Mouse (Mus musculus) brain, embryonic 14.5 days (tissue): ENCODE results near the gene Cnot3. TPM values are rescaled to one million over a fixed set of nuclear protein-coding genes. Genes with fewer than 3 reads are reported as not detected.
"Not testable (repeated sequence)": the region's sequence is repeated elsewhere in the genome, so short reads cannot be mapped to it uniquely, and the experiment has no call there.

Source experiments
- DNase-seq: peaks from one replicate; pipeline ENCODE4 v3.0.0-alpha.2; 2011; ENCODE audit warnings: low read depth
- CTCF ChIP-seq: fragments of 200-500 bp; IDR thresholded peaks from 2 replicates; pipeline ENCODE4 v1.5.1; 2012; ENCODE audit warnings: inconsistent platforms, mild to moderate bottlenecking, moderate library complexity, borderline replicate concordance; ENCODE audit not compliant: insufficient read depth, insufficient read length; ENCODE audit errors: extremely low read depth
- POLR2A ChIP-seq: fragments of 200-500 bp; IDR thresholded peaks from 2 replicates; pipeline ENCODE4 v1.6.1; 2012; ENCODE audit warnings: mild to moderate bottlenecking, inconsistent platforms, borderline replicate concordance; ENCODE audit not compliant: poor library complexity, insufficient read depth, insufficient read length, severe bottlenecking; ENCODE audit errors: extremely low read depth
- polyA plus RNA-seq: library from polyadenylated mRNA; depleted of rRNA; stranded (reverse); fragments of >200 nt; gene quantifications from 2 replicates; pipeline ENCODE4 v1.2.3, GENCODE M21; 2012; rRNA removed

Cnot3 gene
- 64.9 and 80.1 TPM in 2 replicates for polyA plus RNA-seq

- TF ChIP-seq POLR2A (peak; percentile 83; the same call in 1 of the 2 replicates), CTCF (no peak)
Measured at GRCm38 (mm10) chr7:3644672-3645487, at the start of gene Cnot3. Cnot3 (plus strand) TSS chr7:3645268.

GRCm38 (mm10) chr7:3597755-3598154 lies 47.3 kb upstream of the Cnot3 start:
- DNase-seq, result not testable (repeated sequence)

More at GRCm38 (mm10) chr7:3644672-3645487, at the start of gene Cnot3:
- DNase-seq, result peak; percentile 100

GRCm38 (mm10) chr7:3601119-3601518 lies 43.9 kb upstream of the Cnot3 start:
- peak; percentile 76; the same call in 1 of the 2 replicates for TF ChIP-seq CTCF
- no peak for TF ChIP-seq POLR2A
- DNase-seq, result peak; percentile 87

GRCm38 (mm10) chr7:3606798-3607197 lies 38.3 kb upstream of the Cnot3 start:
- TF ChIP-seq CTCF, result peak; percentile 27; the same call in 1 of the 2 replicates
- no peak for TF ChIP-seq POLR2A
- peak; percentile 19 for DNase-seq

- TF ChIP-seq POLR2A (no peak), CTCF (no peak)
- DNase-seq, result no peak
Measured at GRCm38 (mm10) chr7:3607391-3607790, 37.7 kb upstream of the Cnot3 start.

GRCm38 (mm10) chr7:3608668-3609067 lies 36.4 kb upstream of the Cnot3 start:
- DNase-seq, result no peak
- TF ChIP-seq POLR2A, result no peak
- no peak for TF ChIP-seq CTCF

GRCm38 (mm10) chr7:3609082-3609481 lies 36.0 kb upstream of the Cnot3 start:
- DNase-seq, result no peak

GRCm38 (mm10) chr7:3610437-3610836 lies 34.6 kb upstream of the Cnot3 start:
- no peak for DNase-seq
- TF ChIP-seq CTCF (no peak), POLR2A (no peak)

More at GRCm38 (mm10) chr7:3609082-3609481, 36.0 kb upstream of the Cnot3 start:
- TF ChIP-seq CTCF, result no peak

- TF ChIP-seq CTCF, result no peak
- TF ChIP-seq POLR2A, result no peak
- no peak for DNase-seq
Measured at GRCm38 (mm10) chr7:3611006-3611405, 34.1 kb upstream of the Cnot3 start.

GRCm38 (mm10) chr7:3614021-3614420 lies 31.0 kb upstream of the Cnot3 start:
- TF ChIP-seq POLR2A (no peak), CTCF (no peak)
- DNase-seq, result no peak

- no peak for DNase-seq
- TF ChIP-seq POLR2A (no peak), CTCF (no peak)
Measured at GRCm38 (mm10) chr7:3616057-3616388, 29.0 kb upstream of the Cnot3 start, which contains the start of gene Oscar. Oscar (minus strand) TSS chr7:3616157.
